Mouse (Mus musculus) liver, postnatal 0 days (tissue): ENCODE data around the gene Xpnpep3.

Experiments used
- CTCF ChIP-seq: sonication (generic); IDR thresholded peaks from 2 replicates; pipeline ENCODE4 v1.5.1; 2016; ENCODE audit warnings: antibody characterized with exemption, low read depth
- EP300 ChIP-seq: IDR thresholded peaks from 2 replicates; pipeline ENCODE4 v1.6.1; 2016; ENCODE audit warnings: antibody characterized with exemption, low read depth, mild to moderate bottlenecking

DNA sequence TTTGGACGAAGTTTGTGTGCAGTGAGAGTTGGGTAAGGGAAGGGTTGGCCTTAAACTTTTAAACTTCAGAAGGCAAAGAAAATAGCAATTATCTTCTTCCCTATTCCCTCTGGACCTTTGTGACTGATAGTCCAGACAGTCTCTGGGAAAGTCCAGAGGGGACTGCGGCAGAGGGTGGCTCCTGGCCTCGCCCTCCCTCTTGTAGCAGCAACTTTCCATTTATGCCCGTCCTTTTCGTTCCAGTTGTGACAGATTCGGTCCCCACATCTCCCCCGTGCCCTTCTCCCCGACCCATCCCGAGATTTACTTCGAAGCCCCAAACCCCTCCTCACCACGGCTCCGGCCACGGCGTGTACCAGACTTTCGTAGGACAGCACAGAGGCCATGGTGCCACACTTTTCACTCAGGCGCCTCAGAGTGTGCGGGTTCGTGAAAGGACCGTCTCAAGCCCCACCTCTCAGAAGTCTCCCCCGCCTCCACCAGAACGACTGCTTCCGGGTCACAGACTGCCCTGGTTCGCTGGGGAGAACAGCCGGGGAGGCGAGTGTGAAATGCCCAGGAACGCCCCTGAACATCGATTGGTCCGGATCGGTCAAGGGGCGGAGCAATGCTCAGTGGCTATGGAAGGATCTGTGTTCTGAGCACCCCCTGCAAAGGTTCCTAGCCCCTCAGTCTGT lies 39.5 kb upstream of the Xpnpep3 start, which contains the start of gene Slc25a17:
- TF ChIP-seq CTCF: no peak
- no peak for TF ChIP-seq EP300
